Mouse (Mus musculus) liver, embryonic 16.5 days (tissue): ENCODE measurements around the gene Fam181a. TPM values are rescaled to one million over a fixed set of nuclear protein-coding genes. Genes with fewer than 3 reads are reported as not detected.

Source experiments
- ATAC-seq: fragments of 200-750 bp; cut with Nextera tagmentation; 2 replicates; pipeline ENCODE4 v1.8.0; 2017; ENCODE audit warnings: low read depth, mild to moderate bottlenecking, moderate number of reproducible peaks, moderate library complexity
- H3K27ac ChIP-seq: fragments of 300-500 bp; sonication (generic); 2 replicates; pipeline ENCODE4 v1.5.1; 2014; ENCODE audit warnings: mild to moderate bottlenecking, low read length
- H3K27me3 ChIP-seq: fragments of 300-500 bp; sonication (generic); 2 replicates; pipeline ENCODE4 v1.6.1; 2014; ENCODE audit warnings: low read depth, low read length, mixed read lengths; ENCODE audit not compliant: control insufficient read depth, insufficient read depth
- H3K36me3 ChIP-seq: fragments of 300-500 bp; sonication (generic); 2 replicates; pipeline ENCODE4 v1.6.1; 2014; ENCODE audit warnings: mild to moderate bottlenecking; ENCODE audit not compliant: control insufficient read depth, insufficient read depth
- H3K4me1 ChIP-seq: fragments of 300-500 bp; sonication (generic); 2 replicates; pipeline ENCODE4 v1.6.1; 2014; ENCODE audit warnings: low read depth, low read length, mixed read lengths; ENCODE audit not compliant: control insufficient read depth
- H3K4me2 ChIP-seq: fragments of 300-500 bp; sonication (generic); 2 replicates; pipeline ENCODE4 v1.6.1; 2014; ENCODE audit warnings: low read depth, low read length, mixed read lengths
- H3K4me3 ChIP-seq: fragments of 300-500 bp; sonication (generic); 2 replicates; pipeline ENCODE4 v1.5.1; 2014; ENCODE audit warnings: low read depth, mild to moderate bottlenecking, low read length
- H3K9ac ChIP-seq: fragments of 300-500 bp; sonication (generic); 2 replicates; pipeline ENCODE4 v1.6.1; 2014; ENCODE audit warnings: low read depth, low read length
- H3K9me3 ChIP-seq: fragments of 300-500 bp; sonication (generic); replicated peaks from 2 replicates; pipeline ENCODE4 v1.6.1; 2016; ENCODE audit warnings: low read length; ENCODE audit not compliant: control insufficient read depth
- WGBS: fragments of 180-500 bp; shearing (Covaris S2); extraction: QIAGEN DNeasy Blood & Tissue Kit; methylation state at CpG from one replicate; pipeline ENCODE4 v1.1.7; 2014; ENCODE audit not compliant: insufficient replicate concordance; 5-methylcytosine and 5-hydroxymethylcytosine counted together
- polyA plus RNA-seq: library from polyadenylated mRNA; unstranded; fragments of >200 nt; fragmentation: Nextera tagmentation; extraction: Ambion mirVana; gene quantifications from 2 replicates; pipeline ENCODE4 v1.2.1, GENCODE M21; 2015

Fam181a gene
- polyA plus RNA-seq, 1 experiment from 2014 or later, result not detected

DNA sequence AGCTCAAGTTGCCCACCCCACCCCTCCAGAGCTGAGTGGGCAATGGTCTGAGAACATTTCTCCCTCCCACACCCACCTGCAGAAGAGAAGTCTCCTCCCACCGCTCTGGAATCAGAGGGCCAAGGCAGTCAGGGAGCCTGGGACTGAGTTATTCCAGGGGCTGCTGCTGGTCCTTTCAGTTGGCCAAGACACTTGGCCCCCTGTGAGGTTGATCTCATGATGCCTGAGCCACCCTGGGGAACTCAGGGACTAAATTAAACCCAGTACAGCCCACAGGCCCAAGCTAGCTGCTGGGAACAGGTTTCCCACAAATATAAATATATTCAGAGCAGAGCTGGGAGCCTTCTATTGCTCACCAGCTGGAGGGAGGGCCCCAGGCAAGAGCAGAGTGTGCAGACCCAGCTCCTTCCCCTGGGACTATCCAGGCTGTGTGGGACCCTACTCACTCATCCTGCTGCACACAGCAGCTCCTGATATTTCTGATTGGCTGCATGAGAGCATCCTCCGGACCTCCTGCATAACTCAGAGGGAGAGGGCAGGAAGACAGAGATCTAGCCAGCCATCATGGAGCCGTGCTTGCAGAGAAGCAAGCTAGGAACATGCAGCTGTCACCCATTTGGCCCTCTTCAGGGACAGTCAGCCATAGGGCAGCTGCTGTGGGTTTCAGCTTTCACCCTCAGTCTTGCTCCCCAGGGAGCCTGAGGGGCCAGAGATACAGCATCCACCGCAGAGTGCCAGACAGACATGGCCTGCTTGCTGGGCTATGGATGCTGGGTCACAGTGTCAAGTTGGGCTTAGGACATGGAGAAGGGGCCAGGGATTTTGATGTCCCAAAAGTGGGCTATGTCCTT is 48.4 kb downstream of the Fam181a start:
- Histone ChIP-seq H3K9me3 (no peaks in the 10 kb centered on the region), H3K4me2 (no peak overlapping the region), H3K4me3 (no peak overlapping the region), H3K27ac (no peak overlapping the region), H3K27me3 (no peaks in the 10 kb centered on the region), H3K9ac (no peak overlapping the region), H3K4me1 (no peaks in the 10 kb centered on the region), H3K36me3 (no peaks in the 10 kb centered on the region)
- WGBS, result 58% methylated on average over 4 of the region's 4 CpGs
- ATAC-seq, result no peak

GRCm38 (mm10) chr12:103360812-103361211 is 50.0 kb downstream of the Fam181a start:
- H3K4me1 ChIP-seq, result no peaks in the 10 kb centered on the region
- H3K36me3 ChIP-seq, result no peaks in the 10 kb centered on the region
- no peak overlapping the region for H3K4me2 ChIP-seq

GRCm38 (mm10) chr12:103361539-103362307 is 50.9 kb downstream of the Fam181a start:
- 72% methylated on average over 17 of the region's 17 CpGs for WGBS
- H3K27me3 ChIP-seq, result no peaks in the 10 kb centered on the region
- no peak overlapping the region for H3K4me2 ChIP-seq
- no peak overlapping the region for H3K27ac ChIP-seq
- no peaks in the 10 kb centered on the region for H3K4me1 ChIP-seq
- no peak overlapping the region for H3K4me3 ChIP-seq
- H3K9me3 ChIP-seq, result no peaks in the 10 kb centered on the region
- ATAC-seq, result no peak
- no peaks in the 10 kb centered on the region for H3K36me3 ChIP-seq
- H3K9ac ChIP-seq, result no peak overlapping the region

More at GRCm38 (mm10) chr12:103360812-103361211, 50.0 kb downstream of the Fam181a start:
- ATAC-seq, result no peak
- Histone ChIP-seq H3K27ac (no peak overlapping the region), H3K4me3 (no peak overlapping the region), H3K9ac (no peak overlapping the region), H3K27me3 (no peaks in the 10 kb centered on the region), H3K9me3 (no peaks in the 10 kb centered on the region)
- WGBS, result 54% methylated on average over 8 of the region's 8 CpGs

GRCm38 (mm10) chr12:103362336-103362735 is 51.6 kb downstream of the Fam181a start:
- ATAC-seq, result no peak
- Histone ChIP-seq H3K9me3 (no peaks in the 10 kb centered on the region), H3K27me3 (no peaks in the 10 kb centered on the region), H3K4me2 (no peak overlapping the region), H3K9ac (no peak overlapping the region), H3K36me3 (no peaks in the 10 kb centered on the region), H3K4me3 (no peak overlapping the region), H3K27ac (no peak overlapping the region), H3K4me1 (no peaks in the 10 kb centered on the region)
- 36% methylated on average over 3 of the region's 3 CpGs for WGBS

Other genes starting within 250 kb of the Fam181a start
- gene Prima1, start 68.8 kb upstream of the Fam181a start, polyA plus RNA-seq, result not detected in 2 replicates
- gene Asb2, start 45.0 kb downstream of the Fam181a start, polyA plus RNA-seq, result 3.8 and 4.5 TPM in 2 replicates
- 29.4 and 31.4 TPM in 2 replicates for gene Otub2, start 77.7 kb downstream of the Fam181a start, polyA plus RNA-seq
- gene 9330161L09Rik, start 96.8 kb downstream of the Fam181a start, polyA plus RNA-seq, result 0.11 TPM in 1 of 2 replicates, not detected in the other
- gene Ddx24, start 114.9 kb downstream of the Fam181a start, polyA plus RNA-seq, result 33.8 and 40.9 TPM in 2 replicates
- gene Ifi27, start 123.2 kb downstream of the Fam181a start, polyA plus RNA-seq, result 16.2 and 20.8 TPM in 2 replicates
- gene Ifi27l2a, start 132.7 kb downstream of the Fam181a start, polyA plus RNA-seq, result 8.1 and 9.6 TPM in 2 replicates
- gene Ifi27l2b, start 146.2 kb downstream of the Fam181a start, polyA plus RNA-seq, result 0.31 TPM in 1 of 2 replicates, not detected in the other
- 1.5 and 1.6 TPM in 2 replicates for gene Ppp4r4, start 221.3 kb downstream of the Fam181a start, polyA plus RNA-seq